Mouse (Mus musculus) hindbrain, postnatal 0 days (tissue): ENCODE results near the gene Plekhh3. TPM values are rescaled to one million over a fixed set of nuclear protein-coding genes. Genes with fewer than 3 reads are reported as not detected.
A peak's percentile ranks its signal among the peaks of the same experiment; 100 is the strongest.

Experiments
- ATAC-seq: fragments of 200-750 bp; cut with Nextera tagmentation; 2 replicates; pipeline ENCODE4 v1.8.0; 2017; ENCODE audit warnings: mild to moderate bottlenecking, moderate TSS enrichment, moderate library complexity
- DNase-seq: peaks from one replicate; pipeline ENCODE4 v3.0.0-alpha.2; 2015; ENCODE audit warnings: low spot score
- H3K27ac ChIP-seq: fragments of 300-500 bp; sonication (generic); 2 replicates; pipeline ENCODE4 v1.5.1; 2014; ENCODE audit warnings: mild to moderate bottlenecking
- H3K27me3 ChIP-seq: fragments of 300-500 bp; sonication (generic); 2 replicates; pipeline ENCODE4 v1.6.1; 2014; ENCODE audit warnings: low read length, mixed read lengths; ENCODE audit not compliant: insufficient read depth
- H3K36me3 ChIP-seq: fragments of 300-500 bp; sonication (generic); 2 replicates; pipeline ENCODE4 v1.6.1; 2014; ENCODE audit warnings: low read length, mixed read lengths; ENCODE audit not compliant: insufficient read depth
- H3K4me1 ChIP-seq: fragments of 300-500 bp; sonication (generic); 2 replicates; pipeline ENCODE4 v1.6.1; 2014; ENCODE audit warnings: antibody characterized with exemption, low read length, mixed read lengths; ENCODE audit not compliant: insufficient read depth
- H3K4me2 ChIP-seq: fragments of 300-500 bp; sonication (generic); 2 replicates; pipeline ENCODE4 v1.6.1; 2014; ENCODE audit warnings: low read depth, mild to moderate bottlenecking, low read length, moderate library complexity, mixed read lengths
- H3K4me3 ChIP-seq: fragments of 300-500 bp; sonication (generic); 2 replicates; pipeline ENCODE4 v1.5.1; 2014; ENCODE audit warnings: low read length
- H3K9ac ChIP-seq: fragments of 300-500 bp; sonication (generic); replicated peaks from 2 replicates; pipeline ENCODE4 v1.6.1; 2014; ENCODE audit warnings: mild to moderate bottlenecking, low read length, moderate library complexity, mixed read lengths
- H3K9me3 ChIP-seq: fragments of 300-500 bp; sonication (generic); 2 replicates; pipeline ENCODE4 v1.6.1; 2016; ENCODE audit warnings: low read length, mixed read lengths
- CTCF ChIP-seq: IDR thresholded peaks from 2 replicates; pipeline ENCODE4 v1.5.1; 2016; ENCODE audit warnings: antibody characterized with exemption, control low read depth, low read depth
- WGBS: fragments of 180-500 bp; shearing (Covaris S2); extraction: QIAGEN DNeasy Blood & Tissue Kit; methylation state at CpG from one replicate; pipeline ENCODE4 v1.1.7; 2014; 5-methylcytosine and 5-hydroxymethylcytosine counted together
- polyA plus RNA-seq: library from polyadenylated mRNA; unstranded; fragments of >200 nt; fragmentation: Nextera tagmentation; extraction: Ambion mirVana; gene quantifications from 2 replicates; pipeline ENCODE4 v1.2.1, GENCODE M21; 2015
- total RNA-seq: library from RNA; depleted of rRNA; stranded (reverse); fragments of >200 nt; gene quantifications from 2 replicates; pipeline ENCODE4 v1.2.3, GENCODE M21; 2014

Plekhh3 gene
- total and polyA plus RNA-seq, 2 experiments from 2014 or later, result 8.8 to 32.3 TPM

- no peaks in the 10 kb centered on the region for H3K27me3 ChIP-seq
- DNase-seq, result no peak
- ATAC-seq, result no peak
- H3K4me1 ChIP-seq, result no peaks in the 10 kb centered on the region
- H3K4me2 ChIP-seq, result no peak overlapping the region
- H3K27ac ChIP-seq, result no peak overlapping the region
- H3K4me3 ChIP-seq, result no peak overlapping the region
- H3K9me3 ChIP-seq, result no peaks in the 10 kb centered on the region
- H3K9ac ChIP-seq, result no peak overlapping the region
- no peak for TF ChIP-seq CTCF
- H3K36me3 ChIP-seq, result no peaks in the 10 kb centered on the region
These were observed 16.5 kb downstream of the Plekhh3 start for GRCm38 (mm10) chr11:101154648-101155047.

- Histone ChIP-seq H3K4me2 (no peak overlapping the region), H3K27ac (no peak overlapping the region), H3K27me3 (no peaks in the 10 kb centered on the region), H3K36me3 (no peaks in the 10 kb centered on the region), H3K9ac (no peak overlapping the region), H3K4me3 (no peak overlapping the region), H3K9me3 (no peaks in the 10 kb centered on the region), H3K4me1 (no peaks in the 10 kb centered on the region)
- no peak for ATAC-seq
- WGBS, result 81% methylated on average over 1 of the region's 1 CpGs
- TF ChIP-seq CTCF, result no peak
- no peak for DNase-seq
These were observed 18.3 kb downstream of the Plekhh3 start for GRCm38 (mm10) chr11:101152825-101153224.

GRCm38 (mm10) chr11:101151063-101151462 is 20.1 kb downstream of the Plekhh3 start:
- no peaks in the 10 kb centered on the region for H3K36me3 ChIP-seq
- no peak for TF ChIP-seq CTCF
- no peak overlapping the region for H3K4me2 ChIP-seq
- WGBS, result 50% methylated on average over 2 of the region's 2 CpGs
- H3K9me3 ChIP-seq, result no peaks in the 10 kb centered on the region
- DNase-seq (no peak), ATAC-seq (no peak)
- no peaks in the 10 kb centered on the region for H3K4me1 ChIP-seq
- no peaks in the 10 kb centered on the region for H3K27me3 ChIP-seq
- no peak overlapping the region for H3K27ac ChIP-seq
- H3K4me3 ChIP-seq, result no peak overlapping the region
- H3K9ac ChIP-seq, result no peak overlapping the region

- Histone ChIP-seq H3K27ac (peak overlapping the region; percentile 41), H3K4me1 (no peaks in the 10 kb centered on the region)
- no peak for ATAC-seq
These were observed 21.7 kb downstream of the Plekhh3 start for GRCm38 (mm10) chr11:101149178-101150105.

GRCm38 (mm10) chr11:101148751-101149150 is 22.4 kb downstream of the Plekhh3 start:
- H3K36me3 ChIP-seq, result no peaks in the 10 kb centered on the region
- no peak overlapping the region for H3K4me3 ChIP-seq
- ATAC-seq, result no peak
- H3K9me3 ChIP-seq, result no peaks in the 10 kb centered on the region
- DNase-seq, result no peak
- peak overlapping the region; percentile 41 for H3K27ac ChIP-seq
- H3K9ac ChIP-seq, result no peak overlapping the region
- whole genome bisulfite sequencing, result 72% methylated on average over 10 of the region's 10 CpGs
- H3K27me3 ChIP-seq, result no peaks in the 10 kb centered on the region
- TF ChIP-seq CTCF, result no peak
- no peak overlapping the region for H3K4me2 ChIP-seq
- H3K4me1 ChIP-seq, result 0 out of 2 replicates have a peak, but pooled peaks cover under 1% of the 10 kb centered on the region

More at GRCm38 (mm10) chr11:101149178-101150105, 21.7 kb downstream of the Plekhh3 start:
- TF ChIP-seq CTCF, result no peak
- Histone ChIP-seq H3K9me3 (no peaks in the 10 kb centered on the region), H3K4me3 (no peak overlapping the region), H3K27me3 (no peaks in the 10 kb centered on the region), H3K4me2 (no peak overlapping the region), H3K9ac (no peak overlapping the region), H3K36me3 (no peaks in the 10 kb centered on the region)
- 41% methylated on average over 9 of the region's 9 CpGs for WGBS
- DNase-seq, result peak; percentile 69

- no peaks in the 10 kb centered on the region for H3K27me3 ChIP-seq
- no peak for TF ChIP-seq CTCF
- 13% methylated on average over 10 of the region's 10 CpGs for WGBS
- no peak overlapping the region; the same call in 1 of the 2 replicates for H3K9ac ChIP-seq
- ATAC-seq (peak; percentile 59; the same call in 1 of the 2 replicates), DNase-seq (peak; percentile 88)
- peaks cover 5% of the 10 kb centered on the region; the same call in 1 of the 2 replicates for H3K4me1 ChIP-seq
- H3K36me3 ChIP-seq, result no peaks in the 10 kb centered on the region
- H3K4me2 ChIP-seq, result 0 out of 2 replicates have a peak overlapping the region, but pooled peaks have one; percentile 16
- H3K4me3 ChIP-seq, result no peak overlapping the region
- no peaks in the 10 kb centered on the region for H3K9me3 ChIP-seq
- H3K27ac ChIP-seq, result peak overlapping the region; percentile 48
These were observed 24.8 kb downstream of the Plekhh3 start for GRCm38 (mm10) chr11:101146377-101146776.
